9 mouse cellular contexts compared by ENCODE assay signal in genomic region chr12:105174318-105174717, GRCm38 (mm10). TPM values are rescaled to one million over a fixed set of nuclear protein-coding genes. Genes with fewer than 3 reads are reported as not detected.
DNase-seq lines count a peak whose midpoint lies in the region; ATAC-seq and TF ChIP-seq lines count a peak whose summit lies in the region.
"Not testable (repeated sequence)": the region's sequence is repeated elsewhere in the genome, so short reads cannot be mapped to it uniquely, and the experiment has no call there.
"Had no signal": no experiment of that assay in that cellular context is flagged by ENCODE, and none has a peak within 500 bp of the region (broad histone marks: within the 10 kb centered on the region; RNA-seq: fewer than 3 reads in every experiment).

No protein-coding gene starts in this region.

- H3K27ac ChIP-seq in layer of hippocampus, adult 2 months = not testable (repeated sequence)

- H3K4me3 ChIP-seq in layer of hippocampus, adult 2 months = not testable (repeated sequence)

- peak; percentile 54 to 60 for DNase-seq in B cell, adult 2 months
- DNase-seq in cerebellum, adult 11-12 months = peak; percentile 4
- peak; percentile 35 to 48 for DNase-seq in frontal cortex, postnatal 25 days (ENCODE audit: low spot score in 2 of 2)
- DNase-seq in layer of hippocampus, adult 2 months (ENCODE audit: low spot score in 2 of 2) = peak; percentile 13 to 73
- peak; percentile 26 to 28 for DNase-seq in lung, adult 18-20 months
- peak; percentile 6 for DNase-seq in retina, embryonic 14.5 days (ENCODE audit: low spot score)
- peak; percentile 16 to 19 for DNase-seq in thymus, adult 18-20 months

- peak; percentile 79 to 85 for ATAC-seq in hematopoietic stem cell, adult 5-6 weeks (replicated peaks in 1 of 2; ENCODE audit: insufficient read depth in 1 of 2, low FRiP score in 2 of 2, low TSS enrichment in 1 of 2, low read depth in 1 of 2, poor library complexity in 2 of 2, severe bottlenecking in 2 of 2)

- TF ChIP-seq CTCF in layer of hippocampus, adult 2 months (conservative IDR thresholded peaks at IDR 0.05) = peak; percentile 66

RNA-seq across cellular contexts. Expression of gene Tcl1b5, which starts 1.8 kb away (rescaled TPM):
- not detected in 2 replicates for total RNA-seq in hematopoietic stem cell, adult 5-6 weeks (2017)
- total RNA-seq in layer of hippocampus, adult 2 months (2021) = not detected
- total RNA-seq: neutrophil, adult 5-6 weeks had no signal

RNA-seq across cellular contexts. Expression of gene Tcl1b1, which starts 14.8 kb away (rescaled TPM):
- total RNA-seq in hematopoietic stem cell, adult 5-6 weeks (2017) = not detected in 2 replicates
- not detected for total RNA-seq in layer of hippocampus, adult 2 months (2021)
- total RNA-seq: neutrophil, adult 5-6 weeks had no signal

RNA-seq across cellular contexts. Expression of gene Tcl1b3, which starts 16.5 kb away (rescaled TPM):
- not detected in 2 replicates for total RNA-seq in hematopoietic stem cell, adult 5-6 weeks (2017)
- not detected for total RNA-seq in layer of hippocampus, adult 2 months (2021)
- total RNA-seq: neutrophil, adult 5-6 weeks had no signal

RNA-seq across cellular contexts. Expression of gene Tcl1b4, which starts 27.4 kb away (rescaled TPM):
- not detected in 2 replicates for total RNA-seq in hematopoietic stem cell, adult 5-6 weeks (2017)
- total RNA-seq in layer of hippocampus, adult 2 months (2021) = not detected
- total RNA-seq: neutrophil, adult 5-6 weeks had no signal

RNA-seq across cellular contexts. Expression of gene Tcl1b2, which starts 28.5 kb away (rescaled TPM):
- total RNA-seq in hematopoietic stem cell, adult 5-6 weeks (2017) = not detected in 2 replicates
- total RNA-seq in layer of hippocampus, adult 2 months (2021) = not detected
- total RNA-seq: neutrophil, adult 5-6 weeks had no signal

Comparison
In these comparisons a context has a peak if more than half of its experiments do, and no peak if none do; other contexts are left out.
1. DNase-seq: peak in every context shown above with its lines; median percentile 57 in B cell, adult 2 months; 43 in layer of hippocampus, adult 2 months; 42 in frontal cortex, postnatal 25 days; 27 in lung, adult 18-20 months; 18 in thymus, adult 18-20 months; 6 in retina, embryonic 14.5 days; 4 in cerebellum, adult 11-12 months.